Comparison of ENCODE assay signal across 8 mouse cellular contexts in the genomic region with DNA sequence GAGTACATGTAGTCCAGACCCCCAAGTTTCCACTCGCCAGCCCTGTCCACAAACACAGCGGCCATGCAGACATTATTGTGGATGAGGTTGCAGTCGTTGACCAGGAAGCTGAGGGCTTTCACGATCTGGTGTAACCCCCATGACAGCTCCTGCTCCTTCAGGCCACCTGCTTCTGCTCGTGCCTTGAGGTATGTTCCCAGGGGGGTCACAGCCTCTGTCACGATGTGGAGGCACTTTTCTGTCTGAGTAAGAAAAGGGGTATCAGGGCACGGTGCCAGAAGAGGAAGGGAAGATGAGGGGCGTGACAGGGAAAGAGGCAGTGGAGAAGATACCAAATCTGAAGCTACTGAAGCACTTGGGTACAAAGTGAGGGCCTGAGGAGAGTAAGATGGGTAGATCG. TPM values are rescaled to one million over a fixed set of nuclear protein-coding genes. Genes with fewer than 3 reads are reported as not detected.
A peak's percentile ranks its signal among the peaks of the same experiment; 100 is the strongest.
DNase-seq lines count a peak whose midpoint lies in the region; ATAC-seq and TF ChIP-seq lines count a peak whose summit lies in the region.

No protein-coding gene starts in this region.

- H3K27ac ChIP-seq in lung, embryonic 15.5 days, result peak overlapping the region; percentile 85; the same call in 1 of the 2 replicates
- H3K27ac ChIP-seq in intestine, postnatal 0 days (ENCODE audit: low read depth, low read length), result peak overlapping the region; percentile 87
- H3K27ac ChIP-seq in olfactory bulb, adult 2 months (ENCODE audit: insufficient read depth, low read depth, low read length), result no peak overlapping the region

- H3K27me3 ChIP-seq in lung, embryonic 15.5 days, result no peaks in the 10 kb centered on the region
- peaks cover 4% of the 10 kb centered on the region; the same call in 1 of the 2 replicates for H3K27me3 ChIP-seq in erythroblast, embryonic 14.5 days (ENCODE audit: control insufficient read depth)
- no peaks in the 10 kb centered on the region for H3K27me3 ChIP-seq in intestine, postnatal 0 days (replicated peaks; ENCODE audit: control insufficient read depth, insufficient read depth, low read length)

- peak overlapping the region; percentile 79 for H3K4me3 ChIP-seq in lung, embryonic 15.5 days
- H3K4me3 ChIP-seq in erythroblast, embryonic 14.5 days (replicated peaks), result peak overlapping the region; percentile 85
- H3K4me3 ChIP-seq in intestine, postnatal 0 days (ENCODE audit: low read depth, low read length), result peak overlapping the region; percentile 76
- H3K4me3 ChIP-seq in olfactory bulb, adult 2 months (ENCODE audit: insufficient read depth, low read depth, low read length), result peak overlapping the region; percentile 92

- no peak for TF ChIP-seq POLR2A in olfactory bulb, adult 2 months (IDR thresholded peaks at IDR 0.05; ENCODE audit: insufficient read depth, low read depth, low read length)

- H3K4me2 ChIP-seq in lung, embryonic 15.5 days, result peak overlapping the region; percentile 78
- H3K4me2 ChIP-seq in intestine, postnatal 0 days (replicated peaks; ENCODE audit: low read depth), result peak overlapping the region; percentile 86

- H3K9me3 ChIP-seq in lung, embryonic 15.5 days, result no peaks in the 10 kb centered on the region
- peaks cover 3% of the 10 kb centered on the region for H3K9me3 ChIP-seq in erythroblast, embryonic 14.5 days (ENCODE audit: control insufficient read depth, low read length)
- no peaks in the 10 kb centered on the region for H3K9me3 ChIP-seq in intestine, postnatal 0 days (ENCODE audit: control insufficient read depth)

- H3K9ac ChIP-seq in lung, embryonic 15.5 days, result peak overlapping the region; percentile 85
- H3K9ac ChIP-seq in intestine, postnatal 0 days (ENCODE audit: low read depth, low read length), result peak overlapping the region; percentile 92

- no peak for DNase-seq in lung, adult 18-20 months
- no peak for DNase-seq in embryo, embryonic 10.5 days (ENCODE audit: low spot score)

- no peak for TF ChIP-seq CTCF in intestine, postnatal 0 days (IDR thresholded peaks at IDR 0.05; ENCODE audit: low read depth)
- TF ChIP-seq CTCF in olfactory bulb, adult 2 months (IDR thresholded peaks at IDR 0.05; ENCODE audit: insufficient read depth, low read depth, low read length), result no peak

- H3K36me3 ChIP-seq in lung, embryonic 15.5 days, result peaks cover 37% of the 10 kb centered on the region
- peaks cover 47% of the 10 kb centered on the region for H3K36me3 ChIP-seq in erythroblast, embryonic 14.5 days (ENCODE audit: control insufficient read depth)
- peaks cover 37% of the 10 kb centered on the region for H3K36me3 ChIP-seq in intestine, postnatal 0 days (ENCODE audit: control insufficient read depth, insufficient read depth)

- ATAC-seq in lung, embryonic 15.5 days (ENCODE audit: borderline replicate concordance, extremely low read depth, low FRiP score, low TSS enrichment), result no peak
- no peak for ATAC-seq in intestine, postnatal 0 days
- ATAC-seq in granulocyte monocyte progenitor cell, adult 5-6 weeks (replicated peaks; ENCODE audit: poor library complexity, severe bottlenecking), result no peak
- no peak for ATAC-seq in megakaryocyte-erythroid progenitor cell, adult 5-6 weeks (replicated peaks; ENCODE audit: low FRiP score, low TSS enrichment, poor library complexity, severe bottlenecking)

- peaks cover 16% of the 10 kb centered on the region for H3K4me1 ChIP-seq in lung, embryonic 15.5 days
- H3K4me1 ChIP-seq in erythroblast, embryonic 14.5 days (ENCODE audit: control insufficient read depth), result peaks cover 37% of the 10 kb centered on the region
- 0 out of 2 replicates have a peak, but pooled peaks cover 5% of the 10 kb centered on the region for H3K4me1 ChIP-seq in intestine, postnatal 0 days (replicated peaks; ENCODE audit: control insufficient read depth, insufficient read depth, low read length)
- H3K4me1 ChIP-seq in olfactory bulb, adult 2 months (ENCODE audit: control insufficient read depth, insufficient read depth, low read length), result peaks cover 15% of the 10 kb centered on the region

- 28% methylated on average over 9 of the region's 9 CpGs for WGBS in lung, embryonic 15.5 days
- WGBS in intestine, postnatal 0 days, result 32% methylated on average over 9 of the region's 9 CpGs
- 25% methylated on average over 9 of the region's 9 CpGs for WGBS in olfactory bulb, adult 2 months

RNA-seq across cellular contexts. Expression of a gene that starts 0.9 kb away (rescaled TPM):
- 76.1 and 83.6 TPM in 2 replicates for polyA plus RNA-seq in lung, embryonic 15.5 days (2015; fragmentation: Nextera tagmentation; extraction: Ambion mirVana)
- polyA plus RNA-seq in erythroblast, embryonic 14.5 days (2012), result 8.2 TPM in 2 replicates
- polyA plus RNA-seq in intestine, postnatal 0 days (2015; fragmentation: Nextera tagmentation; extraction: Ambion mirVana), result 43.8 and 48.8 TPM in 2 replicates
- not detected in 2 replicates for polyA plus RNA-seq in olfactory bulb, adult 2 months (2012; ENCODE audit: insufficient read depth, insufficient read length, low replicate concordance, missing spikeins)
- 40.9 and 47.7 TPM in 2 replicates for total RNA-seq in granulocyte monocyte progenitor cell, adult 5-6 weeks (2014; fragmentation: Nextera tagmentation)
- 22.8 and 23.3 TPM in 2 replicates for total RNA-seq in granulocyte monocyte progenitor cell, adult 5-6 weeks (2017)
- total RNA-seq in megakaryocyte-erythroid progenitor cell, adult 5-6 weeks (2014; fragmentation: Nextera tagmentation), result 28.7 and 43.4 TPM in 2 replicates
- total RNA-seq in megakaryocyte-erythroid progenitor cell, adult 5-6 weeks (2017), result 20.2 and 23.1 TPM in 2 replicates

RNA-seq across cellular contexts. Expression of a gene that starts 29.6 kb away (rescaled TPM):
- polyA plus RNA-seq in lung, embryonic 15.5 days (2015; fragmentation: Nextera tagmentation; extraction: Ambion mirVana), result 47.2 and 54.9 TPM in 2 replicates
- 0.06 and 0.09 TPM in 2 replicates for polyA plus RNA-seq in erythroblast, embryonic 14.5 days (2012)
- 11.9 and 15.6 TPM in 2 replicates for polyA plus RNA-seq in intestine, postnatal 0 days (2015; fragmentation: Nextera tagmentation; extraction: Ambion mirVana)
- polyA plus RNA-seq in olfactory bulb, adult 2 months (2012; ENCODE audit: insufficient read depth, insufficient read length, low replicate concordance, missing spikeins), result not detected in 2 replicates
- 1.8 and 16.0 TPM in 2 replicates for total RNA-seq in granulocyte monocyte progenitor cell, adult 5-6 weeks (2014; fragmentation: Nextera tagmentation)
- total RNA-seq in granulocyte monocyte progenitor cell, adult 5-6 weeks (2017), result 3.7 and 3.9 TPM in 2 replicates
- 3.5 and 4.4 TPM in 2 replicates for total RNA-seq in megakaryocyte-erythroid progenitor cell, adult 5-6 weeks (2014; fragmentation: Nextera tagmentation)
- total RNA-seq in megakaryocyte-erythroid progenitor cell, adult 5-6 weeks (2017), result 3.4 TPM in 2 replicates

RNA-seq across cellular contexts. Expression of a gene that starts 40.9 kb away (rescaled TPM):
- polyA plus RNA-seq in lung, embryonic 15.5 days (2015; fragmentation: Nextera tagmentation; extraction: Ambion mirVana), result 105 and 108 TPM in 2 replicates
- polyA plus RNA-seq in erythroblast, embryonic 14.5 days (2012), result 33.0 and 41.0 TPM in 2 replicates
- 48.5 and 48.9 TPM in 2 replicates for polyA plus RNA-seq in intestine, postnatal 0 days (2015; fragmentation: Nextera tagmentation; extraction: Ambion mirVana)
- not detected in 2 replicates for polyA plus RNA-seq in olfactory bulb, adult 2 months (2012; ENCODE audit: insufficient read depth, insufficient read length, low replicate concordance, missing spikeins)
- 37.4 and 41.7 TPM in 2 replicates for total RNA-seq in granulocyte monocyte progenitor cell, adult 5-6 weeks (2014; fragmentation: Nextera tagmentation)
- total RNA-seq in granulocyte monocyte progenitor cell, adult 5-6 weeks (2017), result 20.9 and 31.8 TPM in 2 replicates
- 34.3 and 35.1 TPM in 2 replicates for total RNA-seq in megakaryocyte-erythroid progenitor cell, adult 5-6 weeks (2014; fragmentation: Nextera tagmentation)
- 12.5 and 13.3 TPM in 2 replicates for total RNA-seq in megakaryocyte-erythroid progenitor cell, adult 5-6 weeks (2017)

RNA-seq across cellular contexts. Expression of a gene that starts 44.2 kb away (rescaled TPM):
- 23.6 and 24.5 TPM in 2 replicates for polyA plus RNA-seq in lung, embryonic 15.5 days (2015; fragmentation: Nextera tagmentation; extraction: Ambion mirVana)
- 88.4 and 106 TPM in 2 replicates for polyA plus RNA-seq in erythroblast, embryonic 14.5 days (2012)
- polyA plus RNA-seq in intestine, postnatal 0 days (2015; fragmentation: Nextera tagmentation; extraction: Ambion mirVana), result 49.8 and 51.0 TPM in 2 replicates
- polyA plus RNA-seq in olfactory bulb, adult 2 months (2012; ENCODE audit: insufficient read depth, insufficient read length, low replicate concordance, missing spikeins), result not detected in 2 replicates
- 23.2 and 29.5 TPM in 2 replicates for total RNA-seq in granulocyte monocyte progenitor cell, adult 5-6 weeks (2014; fragmentation: Nextera tagmentation)
- total RNA-seq in granulocyte monocyte progenitor cell, adult 5-6 weeks (2017), result 30.6 and 41.6 TPM in 2 replicates
- total RNA-seq in megakaryocyte-erythroid progenitor cell, adult 5-6 weeks (2014; fragmentation: Nextera tagmentation), result 43.9 and 46.1 TPM in 2 replicates
- 42.4 and 43.6 TPM in 2 replicates for total RNA-seq in megakaryocyte-erythroid progenitor cell, adult 5-6 weeks (2017)

Comparison
In these comparisons a context has a peak if more than half of its experiments do, and no peak if none do; other contexts are left out.
1. RNA of a gene that starts 29.6 kb away (polyA plus RNA-seq): not detected in olfactory bulb, adult 2 months, 47.2 to 54.9 TPM in lung, embryonic 15.5 days and 11.9 to 15.6 TPM in intestine, postnatal 0 days; 0.06 to 0.09 TPM in erythroblast, embryonic 14.5 days; every median in the first group is over 10 times any median in the second.
2. Peak in every context shown above with its lines, with median percentiles within 50 percentile points of each other: H3K4me3 ChIP-seq.